Mouse (Mus musculus) spleen, adult 18-20 months (tissue): ENCODE results near the gene Gm9999.
"Not testable (repeated sequence)": the region's sequence is repeated elsewhere in the genome, so short reads cannot be mapped to it uniquely, and the experiment has no call there.

Source experiments
- DNase-seq, 2 experiments: peaks; one replicate each; pipeline ENCODE4 v3.0.0; 2022; ENCODE audit warnings: mixed read lengths in 2 of 2

Gene Gm9999

DNA sequence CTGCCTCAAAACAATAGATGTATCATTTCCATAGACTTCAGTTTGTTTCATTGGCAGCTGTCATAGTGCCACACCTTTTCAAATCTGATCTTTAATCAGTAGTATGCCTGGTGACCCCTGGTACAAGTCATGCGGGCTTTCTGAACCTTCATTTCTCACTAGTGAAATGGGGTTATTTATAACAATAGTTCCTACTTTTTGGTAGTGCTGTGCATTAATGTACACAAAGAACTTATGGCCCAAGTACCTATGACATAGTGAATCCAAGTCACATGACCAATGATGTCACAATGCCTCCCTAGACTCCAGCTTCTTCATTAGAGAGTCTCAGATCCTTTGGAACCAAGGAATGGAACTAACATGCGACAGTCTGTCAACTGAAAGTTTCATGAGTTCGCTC, at the start of gene Gm9999:
TSS of gene Gm9999 (plus strand) at position 301 of the 400 bp plus-strand sequence.
- DNase-seq: no peak

GRCm38 (mm10) chr7:46934788-46935187, 48.6 kb upstream of the Gm9999 start:
- no peak for DNase-seq

DNA sequence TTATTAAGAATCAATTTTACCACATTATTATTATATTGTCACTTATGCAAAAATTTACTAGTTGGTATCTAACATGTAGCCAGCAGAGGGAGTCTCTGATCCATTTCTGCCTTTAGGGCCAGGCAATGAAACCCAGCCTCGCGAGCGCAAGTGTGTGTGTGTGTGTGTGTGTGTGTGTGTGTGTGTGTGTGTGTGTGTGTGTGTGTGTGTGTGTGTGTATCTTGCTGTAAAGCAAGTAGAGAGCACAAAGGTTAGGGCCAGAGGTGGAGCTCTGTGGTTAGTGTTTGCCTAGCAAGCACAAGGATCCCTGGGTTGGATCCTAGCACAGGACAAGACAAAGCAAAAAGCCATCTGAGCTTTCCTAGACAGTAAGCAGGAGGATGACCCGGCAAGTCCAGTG, 47.5 kb upstream of the Gm9999 start:
- no peak for DNase-seq

- DNase-seq: peak; percentile 78 to 90
Observed at GRCm38 (mm10) chr7:46957831-46958691, 25.3 kb upstream of the Gm9999 start, which contains the start of gene Uevld. TSS of gene Uevld (minus strand) at chr7:46958527.

DNA sequence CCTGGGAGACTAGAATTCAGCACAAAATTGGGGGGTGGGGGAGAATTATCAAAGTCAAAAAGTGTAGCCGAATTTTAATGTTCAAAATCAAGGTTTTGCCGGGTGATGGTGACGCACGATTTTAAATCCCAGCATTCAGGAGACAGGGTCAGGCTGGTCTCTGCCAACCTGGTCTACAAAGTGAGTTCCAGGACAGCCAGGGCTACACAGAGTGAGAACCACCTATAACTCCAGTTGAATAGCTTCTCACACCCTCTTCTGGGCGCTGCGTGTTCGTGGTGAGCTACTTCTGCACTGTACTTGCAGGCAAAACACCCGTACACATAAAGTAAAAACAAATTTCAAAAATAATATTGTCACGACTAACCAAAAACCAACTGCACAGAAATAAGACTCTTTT, 24.5 kb upstream of the Gm9999 start:
- DNase-seq: no peak

DNA sequence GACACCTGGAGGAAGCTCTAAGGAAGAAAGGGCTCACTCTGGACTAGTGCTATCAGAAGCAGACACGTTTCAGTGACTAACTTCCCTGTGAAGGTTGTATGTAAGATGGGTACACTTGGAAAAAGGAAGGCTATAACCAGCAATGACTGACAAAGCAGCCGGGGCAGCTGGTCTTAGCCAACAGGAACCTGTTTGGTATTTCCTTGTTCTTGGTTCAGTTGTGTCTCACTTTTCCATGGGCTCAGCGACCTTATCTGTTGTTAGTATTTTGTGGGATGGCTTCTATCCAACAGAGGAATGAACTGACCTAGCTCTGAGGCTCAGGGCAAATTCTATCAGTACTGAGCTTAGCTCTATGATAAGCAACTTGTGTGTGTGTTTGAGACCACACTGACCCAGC, 22.4 kb upstream of the Gm9999 start:
- no peak for DNase-seq

DNA sequence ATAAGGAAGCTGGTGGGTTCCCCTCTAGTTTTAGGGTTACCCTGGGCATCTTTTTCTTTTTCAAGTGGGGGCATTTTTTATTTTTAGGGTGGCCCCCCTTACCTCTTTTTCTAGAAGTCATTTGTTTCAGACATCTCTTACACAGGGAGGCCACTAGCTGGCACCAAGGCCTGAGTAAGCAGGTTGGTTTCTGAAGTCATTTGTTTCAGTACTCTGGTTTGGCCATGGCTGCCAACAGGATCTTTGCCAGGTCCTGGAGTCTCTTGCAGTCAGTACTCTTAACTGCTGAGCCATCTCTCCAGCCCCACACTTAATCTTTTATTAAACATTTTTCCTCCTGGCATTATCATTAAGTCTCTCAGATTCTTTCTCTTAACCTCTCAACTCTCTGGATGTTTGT, 21.2 kb upstream of the Gm9999 start:
- DNase-seq: no peak

GRCm38 (mm10) chr7:46962806-46963618, 20.4 kb upstream of the Gm9999 start:
- peak; percentile 22 to 45 for DNase-seq

- DNase-seq: no peak
Observed at GRCm38 (mm10) chr7:46964070-46964469, 19.3 kb upstream of the Gm9999 start.

DNA sequence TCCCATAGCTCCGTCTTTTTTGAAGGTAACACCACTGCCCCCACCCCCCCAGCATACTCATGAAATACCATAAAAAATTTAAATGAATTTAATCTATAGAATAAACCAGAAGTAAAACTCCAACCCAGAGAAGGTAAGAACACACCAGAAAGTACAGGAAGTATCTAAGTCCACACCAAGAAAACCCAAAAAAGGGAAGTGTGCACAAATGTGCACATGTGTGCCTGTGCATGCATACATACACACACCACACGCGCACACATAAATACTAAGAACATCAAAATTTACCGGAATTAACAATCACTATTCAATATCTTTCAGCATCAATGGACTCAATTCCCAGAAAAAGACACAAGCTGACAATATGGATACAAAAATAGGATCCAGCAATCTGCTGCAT, 13.5 kb upstream of the Gm9999 start:
- no peak for DNase-seq

DNA sequence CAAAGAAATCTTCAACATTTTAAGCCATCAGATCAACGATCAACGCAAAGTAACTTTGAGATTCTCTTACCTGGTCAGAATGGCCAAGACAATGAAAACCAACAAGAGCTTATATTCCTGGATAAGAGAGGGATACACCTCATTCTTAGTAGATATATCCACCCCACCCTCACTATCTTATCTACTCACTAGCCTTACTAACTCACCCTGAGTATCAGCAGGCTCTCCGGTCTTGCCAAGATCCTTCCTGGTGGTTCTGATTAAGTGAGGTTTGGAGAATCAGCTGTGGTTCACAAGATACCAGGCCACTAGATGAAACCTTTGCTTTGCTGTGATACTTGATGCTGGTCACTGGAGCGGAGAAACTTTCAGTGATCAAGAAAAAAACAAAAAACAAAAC, 8.7 kb upstream of the Gm9999 start:
- DNase-seq: no peak

DNA sequence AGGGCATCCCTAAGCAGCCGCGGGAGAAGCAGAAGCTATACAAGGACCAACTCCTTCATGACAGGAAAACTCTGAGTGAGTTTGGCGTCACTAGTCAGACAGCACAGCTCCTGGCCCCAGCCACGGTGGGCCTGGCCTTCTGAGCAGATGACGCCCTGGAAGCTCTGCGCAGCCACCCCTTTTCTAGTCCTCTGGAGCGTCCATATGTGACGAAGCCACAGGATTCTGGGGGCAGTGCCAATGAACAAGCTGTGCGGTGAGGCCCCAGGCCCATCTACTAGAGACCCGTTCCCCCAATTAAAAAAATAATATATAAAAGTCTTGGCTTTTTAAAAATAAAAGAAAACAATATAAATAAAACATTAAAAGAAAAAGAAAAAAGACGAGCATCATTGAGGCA, 7.9 kb upstream of the Gm9999 start:
- DNase-seq: no peak

GRCm38 (mm10) chr7:46985718-46986505, 2.5 kb downstream of the Gm9999 start:
- DNase-seq: no peak

- no peak for DNase-seq
Observed at GRCm38 (mm10) chr7:46986646-46987045, 3.3 kb downstream of the Gm9999 start.

DNA sequence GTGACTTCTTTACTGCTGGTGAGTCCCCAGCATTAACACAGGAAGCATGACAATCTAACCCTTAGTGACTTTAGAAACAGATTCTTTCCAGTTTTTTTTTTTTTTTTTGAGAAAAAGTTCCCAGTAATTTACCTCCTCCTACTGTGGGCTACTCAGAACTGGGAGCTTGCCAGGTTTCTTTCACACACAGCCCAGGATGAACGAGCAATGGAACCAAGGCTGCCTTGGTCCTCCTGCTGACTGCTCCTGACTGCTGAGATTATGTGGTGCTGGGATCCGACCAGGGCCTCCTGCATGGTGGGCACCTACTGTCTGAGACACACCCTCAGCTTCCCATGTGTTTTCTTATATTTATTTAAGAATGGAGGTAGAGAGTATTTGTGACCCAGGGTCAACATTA, 3.7 kb downstream of the Gm9999 start:
- no peak for DNase-seq

DNA sequence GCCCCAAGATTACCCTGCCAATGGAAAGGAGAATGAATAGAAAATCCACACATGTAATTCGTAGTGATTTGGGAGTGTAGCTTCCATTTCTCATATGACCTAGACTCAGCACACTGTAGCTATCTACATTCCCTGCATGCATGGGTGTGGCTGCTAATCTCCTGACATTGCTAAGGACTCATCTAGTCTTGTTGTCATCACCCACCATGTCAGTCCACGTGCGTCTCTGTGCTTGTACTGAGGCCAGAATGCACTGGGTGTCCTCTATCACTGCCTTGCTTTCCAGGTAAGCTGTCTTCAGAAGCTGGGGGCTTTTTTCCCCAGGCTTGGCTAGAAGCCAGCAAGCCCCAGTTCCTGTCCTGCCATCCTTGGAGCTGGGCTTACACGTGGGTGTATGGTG, 6.0 kb downstream of the Gm9999 start:
- not testable (repeated sequence) for DNase-seq

- DNase-seq: no peak
Observed at GRCm38 (mm10) chr7:46993079-46993478, 9.7 kb downstream of the Gm9999 start.

- no peak for DNase-seq
Observed at GRCm38 (mm10) chr7:46995558-46995957, 12.2 kb downstream of the Gm9999 start.

GRCm38 (mm10) chr7:46997008-46997407, 13.6 kb downstream of the Gm9999 start:
- DNase-seq: no peak

GRCm38 (mm10) chr7:46997644-46998395, 14.4 kb downstream of the Gm9999 start:
- no peak for DNase-seq

DNA sequence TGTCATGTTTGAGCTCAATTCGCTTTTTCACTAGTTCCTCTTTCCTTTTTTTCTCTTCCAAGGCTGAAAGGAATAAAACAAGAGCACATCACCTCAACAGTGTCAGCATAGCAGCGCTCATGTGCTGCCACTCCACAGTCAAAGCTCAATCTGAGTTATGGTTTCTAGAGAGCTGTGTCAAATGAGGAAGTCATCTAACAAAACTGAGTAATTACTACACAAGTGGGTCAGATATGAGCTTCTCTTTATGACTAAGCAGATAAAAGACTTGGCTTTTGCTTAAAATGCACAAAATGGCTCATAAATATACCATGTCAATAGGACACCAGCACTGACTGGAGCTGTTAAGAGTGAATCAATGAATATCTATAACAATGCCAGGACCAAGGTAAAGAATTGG, 15.6 kb downstream of the Gm9999 start:
- DNase-seq: no peak

GRCm38 (mm10) chr7:46999983-47000643, 16.7 kb downstream of the Gm9999 start:
- DNase-seq: no peak
